Mouse (Mus musculus) inflammation-experienced regulatory T-cells (primary cell): ENCODE measurements around the gene Atg9a. TPM values are rescaled to one million over a fixed set of nuclear protein-coding genes. Genes with fewer than 3 reads are reported as not detected.

Source experiments
- polyA plus RNA-seq, 2 experiments: library from polyadenylated mRNA; unstranded; fragments of 100-300 nt; shearing (Covaris generic); gene quantifications; one replicate each; pipeline ENCODE4 v1.2.1; 2017

Gene Atg9a
- 10 to 100 TPM; 17.2 to 18.1 TPM for polyA plus RNA-seq

GRCm38 (mm10) chr1:75191622-75192402, at the start of gene Atg9a, which contains the start of gene Ankzf1:
TSS of gene Atg9a (minus strand) at chr1:75192196.
TSS of gene Ankzf1 (plus strand) at chr1:75192151.

GRCm38 (mm10) chr1:75236117-75237050, 44.4 kb upstream of the Atg9a start, which contains the start of gene Dnajb2:
TSS of gene Dnajb2 (plus strand) at chr1:75236406.

DNA sequence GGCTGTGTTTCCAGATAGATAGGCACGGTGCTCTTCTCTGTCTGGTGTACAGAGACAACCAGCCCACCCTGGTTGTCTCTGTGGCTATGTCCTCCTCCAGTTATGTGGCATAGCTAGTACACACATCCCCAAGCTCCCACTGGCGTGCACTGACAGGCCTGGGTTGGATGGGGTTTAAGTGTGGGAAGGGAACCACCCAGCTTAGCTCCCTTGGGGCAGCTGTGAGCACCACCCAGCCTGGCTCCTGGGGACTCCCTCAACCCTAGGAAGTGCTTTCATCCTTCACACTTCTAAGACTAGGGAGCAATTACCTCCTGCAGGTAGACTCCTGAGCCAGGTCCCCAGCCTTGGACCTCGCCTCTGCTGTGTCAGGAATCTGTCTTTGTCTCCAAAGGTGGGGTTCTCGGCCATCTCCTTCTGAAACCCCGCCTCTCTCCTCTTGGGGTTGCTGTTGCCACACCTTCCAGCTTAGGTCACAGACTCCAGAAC, 39.7 kb upstream of the Atg9a start, which contains the start of gene A630095N17Rik:
TSS of gene A630095N17Rik (minus strand) at position 439 of the 489 bp plus-strand sequence.

DNA sequence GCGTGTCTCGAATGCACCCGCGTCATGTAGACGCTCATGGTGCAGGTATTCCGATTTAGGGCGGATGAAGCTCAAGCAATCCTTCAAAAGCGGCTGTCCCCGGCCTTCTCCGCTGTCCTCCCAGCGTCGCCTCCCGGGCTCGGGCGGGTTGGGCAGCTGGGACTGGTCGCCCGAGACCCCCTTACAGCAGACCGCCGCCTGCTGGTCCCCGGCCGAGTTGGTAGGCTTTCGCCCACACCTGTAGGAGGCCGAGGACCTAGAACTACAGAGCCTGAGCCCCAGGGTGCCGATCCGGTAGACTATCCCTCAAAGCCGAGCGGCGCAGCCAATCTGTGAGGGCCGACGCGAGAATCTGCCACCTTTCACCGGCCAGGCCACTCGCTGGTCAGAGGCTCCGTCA, 27.5 kb upstream of the Atg9a start, which contains the start of gene Tuba4a:
TSS of gene Tuba4a (minus strand) at position 335 of the 400 bp plus-strand sequence.

GRCm38 (mm10) chr1:75210136-75211087, 18.4 kb upstream of the Atg9a start, which contains the start of the genes Glb1l and Stk16:
TSS of gene Glb1l (minus strand) at chr1:75210813.
TSS of gene Stk16 (plus strand) at chr1:75210838.

GRCm38 (mm10) chr1:75180105-75180590, 11.8 kb downstream of the Atg9a start, which contains the start of gene Abcb6:
TSS of gene Abcb6 (minus strand) at chr1:75180392.

DNA sequence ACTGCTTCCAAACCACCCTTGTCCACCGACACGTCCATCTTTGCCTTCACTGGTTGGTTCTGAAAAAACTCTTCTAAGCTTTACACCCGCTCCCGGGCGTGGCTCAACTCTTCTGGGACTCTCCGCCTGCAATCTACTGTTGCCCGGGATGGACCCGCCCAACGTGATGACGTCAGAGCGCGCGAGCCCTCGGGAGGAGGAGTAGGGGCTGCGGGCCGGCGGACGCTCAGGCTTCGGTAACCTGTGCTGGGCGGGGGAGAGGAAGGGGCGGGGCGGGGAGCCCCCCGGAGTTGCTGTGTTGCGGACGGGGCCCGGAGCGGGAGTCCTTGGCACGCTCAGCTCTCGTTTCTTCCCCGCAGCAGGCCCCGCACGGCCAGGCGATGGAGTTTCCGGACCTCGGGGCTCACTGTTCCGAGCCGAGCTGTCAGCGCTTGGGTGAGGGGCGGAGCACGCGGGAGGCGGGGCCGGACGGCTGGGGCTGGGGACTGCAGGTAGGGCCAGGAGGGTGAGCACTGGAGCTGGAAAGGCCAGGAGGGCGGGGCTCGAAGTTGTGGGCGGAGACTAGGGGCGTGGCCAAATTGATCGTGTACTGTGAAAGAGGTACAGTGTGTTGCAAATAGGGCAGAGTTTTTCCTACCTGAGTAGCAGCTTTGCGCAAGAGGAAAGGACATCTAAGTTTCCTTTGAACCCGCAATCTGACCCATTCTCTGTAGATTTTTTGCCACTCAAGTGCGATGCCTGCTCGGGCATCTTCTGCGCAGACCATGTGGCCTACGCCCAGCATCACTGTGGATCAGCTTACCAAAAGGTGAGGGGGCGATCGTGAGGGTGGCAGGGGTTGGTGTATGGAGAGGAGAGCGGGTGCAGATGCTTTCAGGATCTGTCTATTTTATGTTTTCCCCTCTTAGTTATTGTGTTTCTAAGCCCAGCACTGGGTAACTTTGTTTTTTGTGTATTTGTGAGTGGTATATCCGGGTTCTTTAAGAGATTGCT, 23.2 kb downstream of the Atg9a start, which contains the start of gene Zfand2b:
TSS of gene Zfand2b (plus strand) at position 175 of the 993 bp plus-strand sequence.

DNA sequence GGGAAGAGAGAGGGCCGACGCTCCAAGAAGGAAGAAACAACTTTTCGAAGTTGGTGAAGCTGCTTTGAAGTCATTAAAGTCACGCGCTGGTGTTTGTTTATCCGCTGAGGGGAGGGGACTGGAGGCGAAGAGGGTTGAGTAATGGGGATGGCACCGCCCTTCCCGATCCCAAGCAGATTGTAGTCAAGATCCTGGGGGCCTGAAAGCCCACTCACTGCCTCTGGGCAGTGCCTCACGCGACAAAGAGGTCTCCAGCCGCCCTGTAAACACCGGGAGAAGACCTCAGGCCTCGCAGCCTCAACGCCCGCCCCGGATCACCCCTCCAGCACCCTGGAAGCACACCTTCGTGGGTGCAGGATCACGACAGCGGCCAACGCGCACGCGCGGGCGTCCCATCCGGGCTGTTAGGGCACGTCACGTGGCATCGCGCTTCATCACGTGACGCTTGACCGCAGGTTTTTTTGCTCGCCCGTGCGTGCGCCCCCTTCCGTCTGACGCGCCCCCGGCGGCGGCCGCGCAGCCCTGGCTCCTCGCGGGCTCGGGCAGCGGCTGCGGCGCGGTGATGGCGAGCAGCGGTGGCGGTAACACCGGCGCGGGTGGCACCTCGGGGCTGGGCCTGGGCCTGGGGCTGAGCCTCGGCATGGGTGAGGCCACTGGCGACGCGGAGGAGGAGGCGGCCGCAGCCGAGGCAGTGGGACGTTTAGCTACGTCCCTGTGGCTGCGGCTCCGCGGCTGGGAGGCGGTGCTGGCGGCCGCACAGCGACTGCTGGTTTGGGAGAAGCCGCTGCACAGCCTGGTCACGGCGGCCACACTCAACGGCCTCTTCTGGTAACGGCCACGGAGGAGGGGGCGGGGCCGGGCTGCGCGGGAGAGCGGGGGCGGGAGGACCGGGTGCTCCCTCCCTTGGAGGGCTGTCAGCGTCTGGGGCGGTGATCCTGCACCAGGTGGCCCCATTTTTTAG, 49.4 kb downstream of the Atg9a start, which contains the start of the genes Cnppd1 and Retreg2:
TSS of gene Cnppd1 (minus strand) at position 411 of the 961 bp plus-strand sequence.
TSS of gene Retreg2 (plus strand) at position 478 of the 961 bp plus-strand sequence.

GRCm38 (mm10) chr1:75133421-75134207, 58.4 kb downstream of the Atg9a start, which contains the start of gene Slc23a3:
TSS of gene Slc23a3 (minus strand) at chr1:75133890.

Other genes starting within 250 kb of the Atg9a start
- under 1 TPM; 0.23 to 0.78 TPM for gene Ihh, start 240.5 kb downstream of the Atg9a start, polyA plus RNA-seq
- gene Nhej1, start 67.0 kb downstream of the Atg9a start, polyA plus RNA-seq = 10 to 100 TPM in 1 of 2 experiments, 1 to 10 TPM in 1; 8.1 to 18.7 TPM
- 1 to 10 TPM in 1 of 2 experiments, under 1 TPM in 1; 0.42 to 1.1 TPM for gene Slc23a3, start 58.3 kb downstream of the Atg9a start, polyA plus RNA-seq
- 100 to 1,000 TPM; 146 to 163 TPM for gene Cnppd1, start 49.5 kb downstream of the Atg9a start, polyA plus RNA-seq
- gene Retreg2, start 49.4 kb downstream of the Atg9a start, polyA plus RNA-seq = 100 to 1,000 TPM; 122 TPM
- gene Zfand2b, start 23.6 kb downstream of the Atg9a start, polyA plus RNA-seq = 10 to 100 TPM; 68.6 to 80.7 TPM
- 1 to 10 TPM; 4.8 to 7.3 TPM for gene Abcb6, start 11.8 kb downstream of the Atg9a start, polyA plus RNA-seq
- gene Ankzf1, start within 50 bp of the Atg9a start, polyA plus RNA-seq = 10 to 100 TPM; 38.6 to 47.7 TPM
- gene Glb1l, start 18.6 kb upstream of the Atg9a start, polyA plus RNA-seq = 10 to 100 TPM in 1 of 2 experiments, 1 to 10 TPM in 1; 9.9 to 18.9 TPM
- 100 to 1,000 TPM in 1 of 2 experiments, 10 to 100 TPM in 1; 97.8 to 128 TPM for gene Stk16, start 18.6 kb upstream of the Atg9a start, polyA plus RNA-seq
- gene Tuba4a, start 27.7 kb upstream of the Atg9a start, polyA plus RNA-seq = 100 to 1,000 TPM; 268 to 351 TPM
- gene A630095N17Rik, start 39.9 kb upstream of the Atg9a start, polyA plus RNA-seq = 1 to 10 TPM in 1 of 2 experiments, not detected in 1; 2.1 TPM
- 10 to 100 TPM; 41.1 to 41.7 TPM for gene Dnajb2, start 44.2 kb upstream of the Atg9a start, polyA plus RNA-seq
- gene Ptprn, start 72.3 kb upstream of the Atg9a start, polyA plus RNA-seq = under 1 TPM; 0.28 to 0.32 TPM
- not detected for gene Resp18, start 86.2 kb upstream of the Atg9a start, polyA plus RNA-seq
- gene Dnpep, start 125.8 kb upstream of the Atg9a start, polyA plus RNA-seq = 10 to 100 TPM; 63.9 to 69.7 TPM
- under 1 TPM in 1 of 2 experiments, not detected in 1; 0.77 TPM for gene Des, start 168.1 kb upstream of the Atg9a start, polyA plus RNA-seq
- gene Speg, start 183.1 kb upstream of the Atg9a start, polyA plus RNA-seq = 1 to 10 TPM in 1 of 2 experiments, under 1 TPM in 1; 0.95 to 5.6 TPM
- gene Gmppa, start 243.7 kb upstream of the Atg9a start, polyA plus RNA-seq = 10 to 100 TPM; 67.8 to 92.0 TPM